Mouse (Mus musculus): ENCODE measurements at regions not wholly inside any gene's neighbourhood (a gene's known extent, or its start where the extent isn't known, plus 50 kb on each side); places are given as distances from the start of the nearest gene placed in this dataset.
"Not testable (repeated sequence)": the region's sequence is repeated elsewhere in the genome, so short reads cannot be mapped to it uniquely, and the experiment has no call there.

GRCm38 (mm10) chr6:109814990-109815389 lies 830.4 kb upstream of the Grm7 start:
- no peak for DNase-seq (ENCODE audit: low spot score)

GRCm38 (mm10) chr6:109848313-109848712 lies 797.1 kb upstream of the Grm7 start:
- no peak for DNase-seq (ENCODE audit: low spot score)

- DNase-seq (ENCODE audit: low spot score): peak; percentile 2
These were observed 789.6 kb upstream of the Grm7 start for GRCm38 (mm10) chr6:109855806-109856205.

GRCm38 (mm10) chr6:109863411-109863810 lies 782.0 kb upstream of the Grm7 start:
- no peak for DNase-seq (ENCODE audit: low spot score)

GRCm38 (mm10) chr6:109874187-109874586 lies 771.2 kb upstream of the Grm7 start:
- peak; percentile 2 for DNase-seq (ENCODE audit: low spot score)

GRCm38 (mm10) chr6:109874625-109875040 lies 770.7 kb upstream of the Grm7 start:
- DNase-seq (ENCODE audit: low spot score): no peak

GRCm38 (mm10) chr6:109875548-109875947 lies 769.8 kb upstream of the Grm7 start:
- DNase-seq (ENCODE audit: low spot score): not testable (repeated sequence)

GRCm38 (mm10) chr6:109879145-109879544 lies 766.2 kb upstream of the Grm7 start:
- DNase-seq (ENCODE audit: low spot score): no peak

- DNase-seq (ENCODE audit: low spot score): no peak
These were observed 721.6 kb upstream of the Grm7 start for GRCm38 (mm10) chr6:109923780-109924179.

- DNase-seq (ENCODE audit: low spot score): no peak
These were observed 696.9 kb upstream of the Grm7 start for GRCm38 (mm10) chr6:109948491-109948890.

- DNase-seq (ENCODE audit: low spot score): no peak
These were observed 696.5 kb upstream of the Grm7 start for GRCm38 (mm10) chr6:109948928-109949327.

- DNase-seq (ENCODE audit: low spot score): not testable (repeated sequence)
These were observed 687.5 kb upstream of the Grm7 start for GRCm38 (mm10) chr6:109957901-109958300.
